Mouse (Mus musculus) spleen, postnatal 4 days (tissue): ENCODE results near the gene Napepld.
"Not testable (repeated sequence)": the region's sequence is repeated elsewhere in the genome, so short reads cannot be mapped to it uniquely, and the experiment has no call there.

Source experiments
- DNase-seq, 2 experiments: peaks; one replicate each; pipeline ENCODE4 v3.0.0; 2022; ENCODE audit warnings: low spot score in 2 of 2

Gene Napepld

GRCm38 (mm10) chr5:21706546-21706945 is 5.3 kb upstream of the Napepld start:
- no peak for DNase-seq

GRCm38 (mm10) chr5:21703708-21704107 is 2.5 kb upstream of the Napepld start:
- no peak for DNase-seq

- no peak for DNase-seq
These were observed 1.8 kb upstream of the Napepld start for GRCm38 (mm10) chr5:21702873-21703475.

- DNase-seq = no peak
These were observed 791 bp upstream of the Napepld start for GRCm38 (mm10) chr5:21702009-21702364.

GRCm38 (mm10) chr5:21700934-21701333 is 262 bp downstream of the Napepld start:
- no peak for DNase-seq

GRCm38 (mm10) chr5:21700272-21700821 is 849 bp downstream of the Napepld start:
- DNase-seq = no peak

- not testable (repeated sequence) for DNase-seq
These were observed 1.6 kb downstream of the Napepld start for GRCm38 (mm10) chr5:21699555-21699954.

- DNase-seq = no peak
These were observed 6.2 kb downstream of the Napepld start for GRCm38 (mm10) chr5:21694854-21695490.

- no peak for DNase-seq
These were observed 7.8 kb downstream of the Napepld start for GRCm38 (mm10) chr5:21693372-21693870.

GRCm38 (mm10) chr5:21692230-21692629 is 9.0 kb downstream of the Napepld start:
- DNase-seq = no peak

- DNase-seq = no peak
These were observed 14.2 kb downstream of the Napepld start for GRCm38 (mm10) chr5:21687042-21687441.

- DNase-seq = no peak
These were observed 16.2 kb downstream of the Napepld start for GRCm38 (mm10) chr5:21685001-21685400.

GRCm38 (mm10) chr5:21683811-21684210 is 17.4 kb downstream of the Napepld start:
- no peak for DNase-seq

GRCm38 (mm10) chr5:21680940-21681339 is 20.3 kb downstream of the Napepld start:
- DNase-seq = no peak

GRCm38 (mm10) chr5:21680029-21680428 is 21.2 kb downstream of the Napepld start:
- DNase-seq = no peak

GRCm38 (mm10) chr5:21678363-21678762 is 22.8 kb downstream of the Napepld start:
- DNase-seq = no peak

GRCm38 (mm10) chr5:21677939-21678338 is 23.3 kb downstream of the Napepld start:
- no peak for DNase-seq

GRCm38 (mm10) chr5:21675494-21675893 is 25.7 kb downstream of the Napepld start:
- DNase-seq = no peak

GRCm38 (mm10) chr5:21675019-21675418 is 26.2 kb downstream of the Napepld start:
- DNase-seq = no peak

GRCm38 (mm10) chr5:21673742-21674141 is 27.5 kb downstream of the Napepld start:
- DNase-seq = no peak

GRCm38 (mm10) chr5:21672812-21673635 is 28.2 kb downstream of the Napepld start:
- DNase-seq = no peak

- DNase-seq = no peak
These were observed 31.9 kb downstream of the Napepld start for GRCm38 (mm10) chr5:21669307-21669706.
